Mouse (Mus musculus): Measurements from ENCODE around the gene App.

DNA sequence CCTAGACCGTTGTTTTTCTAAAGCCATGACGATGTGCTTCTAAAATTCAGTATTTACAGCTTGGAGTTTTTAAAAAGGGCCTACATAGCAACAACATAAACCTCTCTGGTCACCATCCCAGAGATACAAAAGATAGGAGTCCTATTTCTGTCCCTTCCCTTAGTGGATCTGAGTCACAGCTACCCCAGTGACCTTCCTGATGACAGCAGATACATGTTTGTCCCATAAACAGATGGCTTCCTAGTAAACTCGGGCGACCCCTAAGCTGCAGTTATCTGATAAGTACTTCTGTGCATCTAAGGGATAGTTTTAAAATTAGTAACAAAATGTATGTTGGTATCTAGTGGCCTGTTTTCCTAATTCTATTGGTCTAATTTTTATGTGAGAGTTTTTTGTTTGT, 26.1 kb downstream of the App start:
- TF ChIP-seq FOSL1 (IDR thresholded peaks at IDR 0.05; ENCODE audit: insufficient read depth, low read length, poor library complexity, severe bottlenecking) (no peak), CTCF (IDR thresholded peaks at IDR 0.05; ENCODE audit: control insufficient read depth, insufficient read depth, insufficient read length) (no peak), MAX (IDR thresholded peaks at IDR 0.05) (no peak), CEBPB (IDR thresholded peaks at IDR 0.05; ENCODE audit: low read depth) (no peak)

All from C2C12 (cell line).